Mouse (Mus musculus) thymus, postnatal 0 days (tissue): Measurements from ENCODE around the gene Phykpl. TPM values are rescaled to one million over a fixed set of nuclear protein-coding genes. Genes with fewer than 3 reads are reported as not detected.
"Not testable (repeated sequence)": the region's sequence is repeated elsewhere in the genome, so short reads cannot be mapped to it uniquely, and the experiment has no call there.

Experiments used
- DNase-seq: peaks from one replicate; pipeline ENCODE4 v3.0.0-alpha.2; 2015; ENCODE audit warnings: low spot score
- polyA plus RNA-seq: library from polyadenylated mRNA; unstranded; fragments of >200 nt; fragmentation: Nextera tagmentation; extraction: Ambion mirVana; gene quantifications from 2 replicates; pipeline ENCODE4 v1.2.1, GENCODE M21; 2015

The Phykpl gene
- polyA plus RNA-seq, 1 experiment from 2014 or later, result 15.0 TPM

DNA sequence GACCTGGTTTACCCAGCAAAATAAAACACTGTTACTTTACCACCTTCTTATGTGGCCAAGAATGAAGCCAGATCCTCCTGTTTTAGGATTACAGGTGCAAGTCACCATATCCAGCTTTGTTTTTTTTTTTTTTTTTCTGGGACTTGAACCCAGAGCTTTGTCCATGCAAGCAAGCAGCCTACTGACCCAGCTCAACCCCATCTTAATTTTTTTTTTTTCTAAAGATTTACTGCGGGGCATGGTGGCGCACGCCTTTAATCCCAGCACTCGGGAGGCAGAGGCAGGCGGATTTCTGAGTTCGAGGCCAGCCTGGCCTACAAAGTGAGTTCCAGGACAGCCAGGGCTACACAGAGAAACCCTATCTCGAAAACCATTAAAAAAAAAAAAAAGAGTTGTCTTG is 31.6 kb downstream of the Phykpl start:
- not testable (repeated sequence) for DNase-seq

DNA sequence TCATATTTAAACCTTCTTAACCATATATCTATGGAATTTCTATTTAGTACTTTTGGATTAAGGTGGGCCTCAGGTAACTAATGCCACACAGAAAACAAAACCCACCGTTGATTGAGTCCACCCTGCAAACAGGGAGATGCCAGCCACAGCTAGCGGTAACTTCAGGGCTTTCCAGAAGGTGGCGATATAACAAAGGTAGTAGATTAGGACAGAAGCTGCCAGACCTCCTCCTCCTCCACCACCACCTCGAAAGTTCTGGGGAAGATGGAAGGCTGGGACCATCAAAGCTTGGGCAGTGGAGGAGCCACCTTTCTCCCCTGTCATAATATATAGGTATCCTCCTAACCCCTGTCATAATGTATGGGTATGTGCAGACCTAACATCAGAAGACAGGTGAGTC is 33.1 kb downstream of the Phykpl start:
- DNase-seq, result peak; percentile 82

DNA sequence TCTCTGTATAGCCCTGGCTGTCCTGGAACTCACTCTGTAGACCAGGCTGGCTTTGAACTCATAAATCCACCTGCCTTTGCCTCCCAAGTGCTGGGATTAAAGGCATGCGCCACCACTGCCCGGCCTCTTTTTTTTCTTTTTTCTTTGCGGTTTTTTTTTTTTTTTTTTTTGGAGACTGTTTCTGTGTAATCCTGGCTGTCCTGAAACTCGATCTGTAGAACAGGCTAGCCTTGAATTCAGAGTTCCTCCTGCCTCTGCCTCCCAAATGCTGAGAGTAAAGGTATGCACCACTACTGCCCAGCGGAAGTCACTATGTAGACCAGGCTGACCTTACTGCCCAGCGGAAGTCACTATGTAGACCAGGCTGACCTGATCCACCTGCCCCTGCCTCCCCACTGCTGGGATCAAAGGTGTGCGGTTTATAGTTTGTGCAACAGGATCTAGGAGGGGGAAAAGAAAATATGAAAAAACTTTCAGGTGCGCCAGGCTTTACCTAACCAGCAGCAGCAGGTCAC is 34.4 kb downstream of the Phykpl start:
- no peak for DNase-seq

DNA sequence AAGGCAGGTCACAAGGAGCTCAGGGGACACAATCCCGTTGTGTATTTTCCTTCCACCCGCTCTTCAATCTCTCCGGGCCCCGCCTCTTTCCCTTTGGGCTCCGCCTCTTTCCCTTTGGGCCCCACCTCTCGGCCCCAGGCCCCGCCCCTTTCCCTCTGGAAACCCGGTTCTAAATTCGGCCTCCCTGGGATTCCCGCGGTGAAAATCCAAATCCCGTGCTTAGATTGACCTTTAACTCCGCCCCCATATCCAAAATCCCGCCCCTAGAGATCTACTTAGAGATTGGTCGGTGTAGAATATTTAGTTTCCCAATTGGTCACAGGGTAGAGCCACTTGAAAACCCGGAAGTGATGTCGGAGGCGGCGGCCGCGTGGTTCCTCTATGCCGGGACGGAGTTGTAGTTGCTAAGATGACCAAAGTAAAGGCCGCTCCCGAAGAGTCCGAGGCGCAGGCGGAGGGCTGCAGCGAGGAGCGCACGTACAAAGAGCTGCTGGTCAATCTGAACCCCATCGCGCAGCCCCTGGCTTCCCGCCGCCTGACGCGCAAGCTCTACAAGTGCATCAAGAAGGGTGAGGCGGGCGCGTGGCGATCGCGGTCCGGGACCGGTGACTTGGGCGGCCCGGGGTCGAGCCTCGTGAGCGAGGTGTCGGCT is 35.0 kb downstream of the Phykpl start, which contains the start of gene Nhp2:
TSS of gene Nhp2 (plus strand) at position 327 of the 652 bp plus-strand sequence.
- DNase-seq, result peak; percentile 92

DNA sequence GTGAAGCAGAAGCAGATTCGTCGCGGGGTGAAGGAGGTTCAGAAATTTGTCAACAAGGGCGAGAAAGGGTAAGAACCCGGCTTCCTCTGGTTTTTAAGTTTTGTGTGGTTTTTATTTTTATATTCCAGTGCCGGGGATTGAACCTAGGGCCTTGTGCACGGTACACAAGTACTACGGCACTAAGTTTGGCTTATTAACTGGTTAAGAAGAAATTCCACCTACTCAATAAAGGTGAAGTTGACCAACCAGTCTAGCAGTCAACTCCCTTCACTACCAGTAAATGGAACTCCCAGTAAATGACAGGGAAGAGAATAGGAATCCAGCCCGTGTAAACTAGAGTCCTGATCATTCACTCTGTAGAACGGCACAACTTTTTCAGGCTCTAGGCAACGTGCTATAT is 35.5 kb downstream of the Phykpl start:
- DNase-seq, result no peak

DNA sequence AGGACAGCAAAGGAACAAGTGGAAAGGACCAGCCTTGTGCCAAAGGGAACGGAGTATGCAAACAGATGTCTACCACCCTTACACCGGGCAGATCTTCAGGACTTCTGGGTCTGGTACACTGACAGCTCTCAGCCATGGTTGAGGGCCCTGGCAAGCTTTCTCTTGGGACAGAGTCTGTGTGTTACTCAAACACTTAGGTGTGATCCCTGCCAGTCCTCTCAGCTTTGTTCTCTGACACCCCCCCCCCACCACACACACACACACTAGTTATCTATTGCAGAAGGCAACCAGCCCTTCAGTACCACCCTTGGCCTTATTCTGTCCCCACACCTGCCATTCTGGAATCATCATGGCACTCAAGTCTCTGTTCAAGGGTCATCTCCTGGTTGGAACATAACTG is 37.2 kb downstream of the Phykpl start:
- DNase-seq, result no peak

DNA sequence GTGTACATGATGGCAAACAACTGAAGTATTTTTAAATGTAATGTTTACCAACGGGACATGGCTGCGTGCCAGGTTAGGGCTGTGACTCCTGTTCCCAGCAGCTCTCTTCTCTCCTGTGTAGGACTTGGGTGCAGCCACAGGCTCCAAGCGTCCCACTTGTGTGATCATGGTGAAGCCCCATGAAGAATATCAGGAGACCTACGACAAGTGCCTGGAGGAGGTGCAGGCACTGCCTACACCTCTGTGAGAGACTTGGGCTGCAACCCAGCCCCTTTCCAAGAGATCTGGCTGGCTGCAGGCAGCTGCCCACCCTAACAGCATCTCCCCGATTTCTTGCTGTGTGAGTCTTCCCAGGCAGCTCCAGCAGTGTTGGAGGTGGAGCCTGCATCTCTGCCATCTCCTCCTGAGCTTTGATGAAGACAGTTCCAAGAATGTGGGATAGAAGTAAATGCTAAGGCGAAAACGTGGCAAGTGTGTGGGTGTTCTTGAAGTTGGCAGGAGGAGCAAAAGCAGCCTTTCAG is 38.5 kb downstream of the Phykpl start:
- DNase-seq, result no peak

DNA sequence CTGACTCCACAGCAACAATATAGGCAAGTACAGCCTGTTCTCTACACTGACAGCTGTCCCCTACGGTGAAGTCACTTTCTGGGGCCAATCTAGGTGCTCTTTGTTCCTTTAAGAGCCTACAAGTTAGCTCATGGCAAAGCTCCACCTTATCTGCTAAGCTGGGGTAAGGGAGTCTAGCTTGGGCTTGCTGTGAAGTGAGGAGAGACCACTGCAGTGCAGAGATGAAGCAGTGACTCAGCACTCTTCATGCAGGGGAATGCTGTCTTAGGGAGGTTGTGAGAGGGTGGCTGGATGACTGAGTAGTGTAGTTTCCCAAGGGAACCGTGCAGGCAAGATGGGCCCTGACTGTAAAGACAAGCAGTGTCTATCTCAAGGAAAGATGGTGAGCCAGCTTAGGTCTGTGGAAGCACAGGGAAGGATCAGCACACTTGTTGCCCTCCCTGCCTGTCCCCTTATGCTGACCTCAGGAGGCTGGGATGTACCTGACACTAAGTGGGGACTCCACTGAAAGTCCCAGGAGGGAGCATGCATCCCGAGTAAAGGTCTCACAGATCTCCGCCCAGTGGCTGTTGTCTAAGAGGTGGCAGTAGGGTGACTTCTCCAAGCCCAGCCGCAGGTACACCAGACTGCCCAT is 40.7 kb downstream of the Phykpl start:
- no peak for DNase-seq

DNA sequence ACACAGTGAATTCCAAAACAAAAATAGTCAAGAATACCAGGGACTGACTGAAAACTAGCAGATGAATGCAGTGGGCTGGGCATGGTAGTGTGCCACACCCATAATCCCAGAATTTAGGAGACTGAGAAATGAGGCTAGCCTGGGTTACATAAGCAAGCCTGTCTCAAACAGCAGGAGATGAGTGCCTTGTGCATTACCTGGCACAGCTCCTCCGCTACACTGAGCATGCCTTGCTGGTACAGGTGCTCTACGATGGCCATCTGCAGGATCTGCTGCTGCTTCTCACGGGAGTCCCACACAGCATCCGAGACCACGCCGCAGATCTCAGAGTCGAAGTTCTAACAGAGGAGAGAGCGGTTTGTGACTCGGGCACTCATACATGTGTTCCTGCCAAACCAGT is 42.9 kb downstream of the Phykpl start:
- DNase-seq, result no peak

DNA sequence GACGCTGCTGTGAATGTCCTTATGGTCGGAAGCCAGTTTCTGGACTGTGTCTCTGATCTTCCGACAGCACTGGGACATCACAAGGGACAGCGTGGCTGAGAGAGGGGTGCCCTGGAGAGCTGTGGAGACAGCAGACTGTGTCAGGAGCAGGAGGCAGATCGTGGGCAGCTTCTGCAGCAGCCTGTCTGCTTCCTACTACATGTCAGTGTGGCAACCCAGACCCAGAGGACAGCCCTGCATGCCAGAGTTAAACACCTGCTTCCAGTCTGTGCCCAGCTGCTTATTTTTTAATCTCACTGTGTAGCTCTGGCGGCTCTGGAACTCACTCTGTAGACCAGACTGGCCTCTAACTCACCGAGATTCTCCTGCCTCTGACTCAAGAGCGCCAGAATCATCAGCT is 43.4 kb downstream of the Phykpl start:
- DNase-seq, result no peak

DNA sequence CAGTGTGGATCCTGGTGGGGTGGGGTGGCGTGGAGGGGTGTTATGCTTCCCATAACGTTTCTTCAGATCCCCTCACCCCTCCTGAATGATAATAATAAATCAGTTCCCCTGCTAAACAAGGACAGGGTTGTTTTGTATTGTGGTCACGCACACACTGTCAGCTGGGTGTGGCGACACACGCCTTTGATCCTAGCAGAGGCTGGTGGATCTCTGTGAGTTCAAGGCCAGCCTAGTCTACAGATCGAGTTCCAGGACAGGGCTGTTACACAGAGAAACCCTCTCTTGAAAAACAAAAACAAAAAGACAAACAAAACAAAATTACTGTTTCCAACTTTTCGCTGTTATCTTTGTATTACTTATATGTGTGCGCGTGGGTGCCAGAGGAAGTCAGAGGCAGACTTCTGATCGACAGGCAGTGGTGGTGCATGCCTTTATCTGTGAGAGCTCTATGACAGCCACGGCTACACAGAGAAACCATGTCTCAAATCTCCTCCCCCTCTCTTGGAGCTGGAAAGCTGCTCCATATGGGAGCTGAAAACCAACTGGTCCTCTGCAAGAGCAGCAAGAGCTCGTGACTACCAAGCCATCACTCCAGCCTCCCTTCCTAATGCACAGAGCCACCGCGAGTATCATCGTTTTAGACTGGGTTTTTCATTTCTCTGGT is 45.2 kb downstream of the Phykpl start:
- DNase-seq, result no peak

DNA sequence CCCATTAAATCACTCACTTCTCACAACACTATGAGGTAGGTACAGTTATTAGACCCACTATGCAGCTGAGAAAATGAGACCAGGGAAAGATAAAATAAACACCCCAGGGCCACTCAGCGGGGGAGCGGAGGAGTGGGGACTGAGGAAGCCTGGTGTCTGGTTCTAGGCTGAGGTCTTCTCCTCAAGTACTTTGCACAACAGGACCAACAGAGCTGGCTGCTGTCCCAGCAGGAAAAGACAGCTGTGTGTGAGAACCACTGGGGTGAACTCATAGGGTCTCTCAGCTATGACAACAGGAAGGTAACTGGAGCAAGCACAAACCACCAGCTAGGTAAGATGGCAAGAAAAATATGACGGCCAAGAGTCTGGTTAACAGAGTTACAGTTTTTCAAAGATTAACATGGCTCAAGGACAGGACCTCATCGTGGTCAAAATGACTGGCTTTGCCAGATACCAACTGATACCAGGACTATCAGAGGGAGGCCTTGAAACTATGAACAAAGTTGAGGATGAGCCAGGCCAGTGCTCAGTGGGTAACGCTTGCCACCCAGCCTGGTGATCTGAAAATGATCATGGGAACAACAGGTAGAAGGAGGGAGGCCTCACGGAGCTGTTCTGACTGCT is 47.7 kb downstream of the Phykpl start:
- no peak for DNase-seq

DNA sequence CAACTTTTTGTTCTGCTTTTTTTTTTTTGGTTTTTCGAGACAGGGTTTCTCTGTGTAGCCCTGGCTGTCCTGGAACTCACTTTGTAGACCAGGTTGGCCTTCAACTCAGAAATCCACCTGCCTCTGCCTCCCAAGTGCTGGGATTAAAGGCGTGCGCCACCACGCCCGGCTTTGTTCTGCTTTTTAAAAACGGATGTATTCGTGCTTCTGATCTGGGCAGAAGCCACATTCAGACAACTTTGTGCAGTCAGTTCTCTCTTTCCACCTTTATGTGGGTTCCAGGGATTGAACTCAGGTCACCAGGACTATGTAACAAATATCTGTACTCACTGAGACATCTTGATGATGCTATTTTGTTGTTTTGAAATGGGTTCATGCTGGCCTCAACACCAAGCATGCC is 48.6 kb downstream of the Phykpl start:
- DNase-seq, result not testable (repeated sequence)

DNA sequence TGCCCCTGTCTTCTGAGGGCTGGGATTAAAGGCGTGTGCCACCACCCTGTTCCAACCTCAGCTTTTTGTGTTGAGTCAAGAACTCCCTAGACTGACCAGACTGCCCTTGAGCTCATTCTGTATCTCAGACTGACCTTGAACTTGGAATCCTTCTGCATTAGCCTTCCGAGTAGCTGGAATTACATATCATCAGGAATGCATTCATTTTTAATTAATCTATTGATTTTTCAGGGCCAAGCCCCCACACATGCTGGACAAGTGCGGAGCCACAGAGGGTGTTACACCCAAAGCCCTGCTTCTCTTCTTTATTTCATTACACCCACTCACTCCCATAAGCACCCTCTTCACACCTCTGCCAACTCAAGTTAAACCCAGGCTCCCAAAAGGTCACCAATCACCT is 49.2 kb downstream of the Phykpl start:
- DNase-seq, result no peak

DNA sequence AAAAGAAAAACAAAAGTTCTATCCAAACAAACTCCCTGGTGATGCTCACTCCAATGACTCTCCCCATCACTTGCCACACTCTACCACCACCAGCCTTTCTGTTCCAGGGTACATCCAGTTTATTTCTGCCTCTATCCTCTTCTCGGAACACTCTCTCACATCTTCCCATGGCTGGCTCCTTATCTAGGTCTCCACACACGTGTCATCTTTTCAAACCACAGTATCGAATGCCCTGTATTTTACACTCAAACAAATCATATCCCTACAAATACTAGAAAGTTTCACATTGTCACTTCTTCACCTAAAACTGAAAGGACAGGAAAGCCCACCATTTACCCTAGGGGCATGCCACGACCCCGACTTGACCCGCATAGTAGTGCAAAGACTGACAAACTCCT is 50.6 kb downstream of the Phykpl start:
- DNase-seq, result no peak

DNA sequence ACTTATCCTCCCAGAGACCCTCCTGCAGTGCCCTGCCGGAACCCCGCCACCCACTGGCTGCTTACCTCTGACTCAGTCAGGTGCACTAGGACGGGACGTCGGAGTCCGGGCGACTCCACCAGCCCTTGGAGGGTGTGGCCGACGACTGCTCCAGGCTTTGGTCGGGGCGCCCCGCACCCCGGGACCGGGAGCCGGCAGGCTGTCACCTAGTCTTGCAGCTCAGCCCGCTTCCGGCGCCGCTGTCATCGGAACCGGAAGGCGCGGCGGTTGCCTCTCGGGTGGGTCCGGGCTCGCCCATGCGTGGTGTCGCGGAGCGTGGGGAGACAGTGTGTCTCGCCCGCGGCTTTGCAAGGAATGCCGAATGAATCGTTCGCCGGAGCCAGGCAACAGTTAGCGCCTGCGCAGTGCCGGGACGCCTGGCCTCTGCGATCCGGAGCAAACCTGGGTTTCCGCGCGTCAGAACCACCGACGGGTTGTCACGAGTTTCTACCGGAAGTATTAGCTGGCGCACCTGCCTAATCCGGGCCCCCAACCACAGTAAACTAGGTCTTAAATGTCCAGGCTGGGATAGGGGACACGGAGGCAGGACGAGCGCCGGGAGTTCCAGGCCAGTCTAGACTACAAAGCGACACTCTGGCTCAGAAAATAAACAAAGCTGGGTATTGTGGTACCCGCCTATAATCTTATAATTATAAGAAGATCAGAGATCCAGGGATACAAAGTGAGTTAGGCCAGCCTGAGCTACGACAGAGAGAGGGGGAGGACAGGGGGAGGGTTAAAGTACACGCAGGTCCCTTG is 51.2 kb downstream of the Phykpl start, which contains the start of gene Rmnd5b:
TSS of gene Rmnd5b (minus strand) at position 372 of the 798 bp plus-strand sequence.
- peak; percentile 86 for DNase-seq

DNA sequence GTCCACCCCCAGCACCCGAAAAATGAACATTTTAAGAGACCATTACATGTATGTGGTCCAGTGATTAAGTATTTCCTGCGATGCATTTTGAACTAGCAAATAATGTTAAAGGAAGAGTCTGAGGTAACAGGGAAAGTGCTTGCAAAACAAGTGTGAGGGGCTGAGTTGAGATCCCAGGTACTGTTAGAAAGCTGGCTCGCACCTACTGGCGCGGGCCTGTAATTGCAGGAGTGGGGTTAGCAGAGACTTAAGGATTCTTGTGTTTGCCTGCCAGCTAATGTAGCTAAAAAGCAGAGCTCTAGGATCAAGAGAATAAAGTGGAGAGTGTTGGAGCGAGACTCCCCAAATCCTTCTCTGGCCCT is 51.7 kb downstream of the Phykpl start:
- peak; percentile 87 for DNase-seq

DNA sequence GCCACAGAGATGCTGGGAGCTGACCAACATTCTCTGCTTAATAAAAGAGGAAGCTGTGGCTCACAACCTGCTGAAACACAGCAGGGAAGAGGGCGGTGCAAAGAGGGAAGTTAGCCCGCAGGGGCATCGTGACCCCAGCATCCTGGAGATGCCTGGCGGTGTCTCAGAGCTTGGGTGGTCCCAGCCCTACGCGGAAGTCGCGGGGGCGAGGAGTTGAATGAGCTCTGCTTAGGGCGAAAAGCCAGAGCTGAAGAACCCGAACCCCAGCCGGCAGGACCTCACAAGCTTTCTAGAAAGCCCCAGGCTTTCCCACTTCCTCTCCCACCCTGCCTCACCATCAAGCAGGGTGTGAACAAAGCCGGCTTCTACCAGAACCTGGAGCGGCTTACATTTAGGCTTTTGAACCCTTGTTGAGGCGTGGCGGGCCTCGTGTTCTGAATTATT is 53.4 kb downstream of the Phykpl start:
- peak; percentile 83 for DNase-seq

DNA sequence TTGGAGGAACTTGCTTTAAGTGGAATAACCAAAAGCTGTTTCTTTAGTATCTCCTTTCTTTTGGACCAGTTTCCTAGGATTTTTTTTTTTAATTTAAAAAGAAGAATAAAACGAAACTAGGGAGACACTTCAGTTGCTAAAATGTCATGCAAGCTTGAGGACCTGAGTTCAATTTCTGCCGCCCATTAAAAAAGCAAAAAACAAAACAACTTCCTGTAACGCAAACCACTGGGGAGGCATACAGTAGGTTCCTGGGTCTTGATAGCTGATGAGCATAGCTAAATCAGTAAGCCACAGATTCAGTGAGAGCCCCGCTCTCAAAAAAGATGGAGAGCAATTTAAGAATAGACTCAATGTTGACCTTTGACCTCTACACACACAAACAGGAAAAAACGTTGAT is 53.9 kb downstream of the Phykpl start:
- DNase-seq, result no peak

DNA sequence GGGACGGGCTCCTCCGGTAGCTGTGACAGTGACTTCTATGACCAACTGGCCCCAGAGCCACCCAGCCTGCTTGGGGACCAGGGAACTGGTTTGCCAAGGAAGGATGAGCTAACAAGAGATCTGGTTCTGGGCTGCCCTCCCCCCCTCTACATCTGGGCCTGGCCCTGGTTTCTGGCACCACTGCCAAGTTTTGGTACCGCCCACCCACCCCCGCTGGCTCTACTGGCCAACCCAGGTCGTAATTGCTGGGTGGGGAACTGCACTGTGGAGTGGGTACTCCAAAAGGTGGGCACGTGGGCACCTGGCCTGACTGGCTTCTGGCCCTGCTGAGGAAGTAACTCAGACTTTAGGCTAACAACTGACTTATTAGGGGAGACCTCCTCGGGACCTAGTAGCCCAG is 56.2 kb downstream of the Phykpl start:
- no peak for DNase-seq

DNA sequence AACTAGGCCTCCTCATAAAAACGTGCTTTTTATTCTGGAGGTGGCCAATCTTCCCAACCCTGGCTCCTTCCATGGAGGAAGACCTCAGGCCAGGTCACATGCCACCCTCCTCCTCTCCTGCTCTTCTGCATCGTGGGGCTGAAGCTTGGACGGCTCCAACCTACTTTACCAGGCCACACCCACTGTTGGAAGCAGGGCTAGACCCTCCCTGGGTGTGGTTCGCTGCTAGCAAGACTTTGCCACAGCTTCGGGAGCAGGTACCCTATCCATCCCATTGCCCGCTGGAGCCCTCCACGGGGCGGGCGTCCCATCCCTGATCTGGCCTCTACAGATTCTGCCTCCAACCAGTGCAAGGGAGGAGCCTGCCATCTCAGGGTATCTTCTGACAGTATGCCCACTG is 58.6 kb downstream of the Phykpl start:
- DNase-seq, result no peak
